Mouse (Mus musculus) 416B (cell line): ENCODE measurements around the gene Ttll6.
A peak's percentile ranks its signal among the peaks of the same experiment; 100 is the strongest.
"Not testable (repeated sequence)": the region's sequence is repeated elsewhere in the genome, so short reads cannot be mapped to it uniquely, and the experiment has no call there.

Experiments used
- DNase-seq: peaks from one replicate; pipeline ENCODE4 v3.0.0; 2011; ENCODE audit warnings: low read depth

Gene Ttll6

GRCm38 (mm10) chr11:96133239-96133865 is at the start of gene Ttll6:
Gene Ttll6, plus strand, starts transcription at chr11:96133786.
- peak; percentile 55 for DNase-seq

DNA sequence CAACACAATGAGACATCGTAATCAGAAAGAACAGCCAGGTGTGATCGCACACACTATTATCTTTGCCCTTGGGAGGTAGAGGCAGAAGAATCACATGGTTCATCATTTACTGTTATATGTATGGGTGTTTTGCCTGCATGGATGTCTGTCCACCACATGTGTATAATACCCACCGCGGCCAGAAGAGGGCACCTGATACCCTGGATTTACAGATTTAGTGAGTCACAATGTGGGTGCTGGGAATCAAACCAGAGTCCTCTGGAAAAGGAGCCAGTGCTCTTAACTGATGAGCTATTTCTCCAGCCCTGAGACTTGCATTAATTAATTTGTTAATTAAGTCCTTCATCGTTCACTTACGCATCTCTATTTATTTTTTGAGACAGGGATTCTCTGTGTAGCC is 45.6 kb upstream of the Ttll6 start:
- no peak for DNase-seq

- DNase-seq = peak; percentile 71
Observed at GRCm38 (mm10) chr11:96091073-96091472, 42.5 kb upstream of the Ttll6 start.

DNA sequence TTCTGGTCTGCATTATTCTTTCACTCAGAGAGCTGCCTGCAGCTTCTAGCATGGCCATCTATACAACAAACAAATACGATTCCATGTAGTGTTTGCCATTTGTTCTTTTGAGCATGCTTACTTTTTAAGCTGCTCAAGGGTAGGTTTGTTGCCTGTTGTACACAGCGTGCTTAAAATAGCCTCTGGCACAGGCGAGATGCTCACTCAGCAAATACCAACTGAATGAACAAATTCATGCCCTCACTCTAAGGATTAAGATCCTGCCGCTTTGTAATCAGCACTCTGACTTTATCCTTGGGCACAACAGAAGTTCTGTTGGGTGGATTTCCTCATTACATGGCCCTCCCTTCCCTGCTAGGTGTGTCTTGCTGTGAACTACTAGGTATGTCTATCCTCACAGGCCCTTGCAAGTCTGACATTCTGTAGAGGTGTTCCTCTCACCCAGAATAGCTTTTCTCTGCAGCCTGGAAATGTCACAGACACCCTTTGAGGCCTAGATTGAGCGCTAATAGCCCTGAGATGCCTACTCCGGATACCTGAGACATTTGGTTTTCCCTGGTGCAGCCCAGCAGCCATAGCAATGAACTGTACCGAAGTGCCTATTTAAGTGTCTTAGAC is 40.8 kb upstream of the Ttll6 start:
- DNase-seq = no peak

DNA sequence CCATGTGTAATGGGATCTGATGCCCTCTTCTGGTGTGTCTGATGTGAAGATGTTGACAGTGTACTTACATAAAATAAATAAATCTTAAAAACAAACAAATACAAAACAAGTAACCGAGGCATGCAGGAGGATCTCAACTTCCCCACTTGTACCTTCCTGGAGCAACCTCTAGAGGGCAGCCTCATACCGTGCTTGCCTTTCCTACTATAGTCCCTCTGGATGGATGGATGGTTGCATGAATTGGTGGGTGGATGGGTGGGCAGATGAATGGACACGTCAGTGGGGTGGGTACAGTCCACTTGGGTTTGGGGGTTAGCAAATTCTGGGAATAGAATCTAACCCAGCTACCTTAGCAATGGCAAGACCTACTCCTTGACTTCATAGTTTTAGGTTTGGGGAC is 40.2 kb upstream of the Ttll6 start:
- peak; percentile 58 for DNase-seq

GRCm38 (mm10) chr11:96108376-96108775 is 25.2 kb upstream of the Ttll6 start:
- no peak for DNase-seq

DNA sequence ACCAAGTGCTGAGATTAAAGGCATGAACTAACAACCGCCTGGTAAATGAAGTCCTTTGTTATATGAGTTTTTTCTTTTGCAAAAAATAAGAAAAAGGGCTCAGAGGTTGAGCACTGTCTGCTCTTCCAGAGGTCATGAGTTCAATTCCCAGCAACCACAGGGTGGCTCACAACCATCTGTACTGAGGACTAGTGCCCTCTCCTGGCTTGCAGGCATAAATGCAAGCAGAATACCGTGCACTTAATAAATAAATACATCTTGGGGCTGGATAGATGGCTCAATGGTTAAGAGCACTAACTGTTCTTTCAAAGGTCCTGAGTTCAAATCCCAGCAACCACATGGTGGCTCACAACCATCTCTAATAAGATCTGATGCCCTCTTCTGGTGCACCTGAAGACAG is 22.6 kb upstream of the Ttll6 start:
- peak; percentile 39 for DNase-seq

- no peak for DNase-seq
Observed at GRCm38 (mm10) chr11:96111751-96112150, 21.8 kb upstream of the Ttll6 start, which contains the start of gene Calcoco2. Gene Calcoco2, minus strand, starts transcription at chr11:96111964.

GRCm38 (mm10) chr11:96114077-96114476 is 19.5 kb upstream of the Ttll6 start:
- DNase-seq = no peak

GRCm38 (mm10) chr11:96115416-96115815 is 18.2 kb upstream of the Ttll6 start:
- DNase-seq = no peak

DNA sequence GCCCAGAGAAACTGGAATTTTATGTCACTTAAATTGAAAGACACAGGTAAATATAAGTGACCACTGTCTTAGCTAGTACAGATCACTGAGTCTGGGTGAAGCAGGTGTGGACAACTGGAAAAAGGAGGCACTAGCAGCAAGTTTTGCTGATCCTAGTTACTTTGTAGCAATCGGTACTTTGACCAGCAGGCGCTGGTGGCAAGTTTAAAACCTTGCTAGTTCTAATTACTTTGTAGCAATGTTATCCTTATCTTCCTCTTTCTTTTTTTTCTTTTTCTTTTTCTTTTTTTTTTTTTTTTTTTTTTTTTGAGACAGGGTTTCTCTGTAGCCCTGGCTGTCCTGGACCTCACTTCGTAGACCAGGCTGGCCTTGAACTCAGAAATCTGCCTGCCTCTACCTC is 17.5 kb upstream of the Ttll6 start:
- no peak for DNase-seq

DNA sequence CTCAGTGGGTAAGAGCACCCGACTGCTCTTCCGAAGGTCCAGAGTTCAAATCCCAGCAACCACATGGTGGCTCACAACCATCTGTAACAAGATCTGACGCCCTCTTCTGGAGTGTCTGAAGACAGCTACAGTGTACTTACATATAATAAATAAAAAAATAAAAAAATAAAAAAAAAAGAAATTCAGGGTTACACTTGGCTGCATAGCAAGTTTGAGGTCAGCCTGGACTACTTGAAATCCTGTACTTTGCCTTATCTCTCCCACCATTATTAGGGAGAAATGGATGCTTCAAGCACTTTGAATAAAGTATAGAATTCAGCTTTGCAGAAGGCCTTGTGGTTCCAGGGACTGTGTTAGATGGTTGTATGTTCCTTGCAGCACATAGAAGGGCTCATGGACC is 16.7 kb upstream of the Ttll6 start:
- not testable (repeated sequence) for DNase-seq

GRCm38 (mm10) chr11:96119401-96119800 is 14.2 kb upstream of the Ttll6 start:
- DNase-seq = no peak

DNA sequence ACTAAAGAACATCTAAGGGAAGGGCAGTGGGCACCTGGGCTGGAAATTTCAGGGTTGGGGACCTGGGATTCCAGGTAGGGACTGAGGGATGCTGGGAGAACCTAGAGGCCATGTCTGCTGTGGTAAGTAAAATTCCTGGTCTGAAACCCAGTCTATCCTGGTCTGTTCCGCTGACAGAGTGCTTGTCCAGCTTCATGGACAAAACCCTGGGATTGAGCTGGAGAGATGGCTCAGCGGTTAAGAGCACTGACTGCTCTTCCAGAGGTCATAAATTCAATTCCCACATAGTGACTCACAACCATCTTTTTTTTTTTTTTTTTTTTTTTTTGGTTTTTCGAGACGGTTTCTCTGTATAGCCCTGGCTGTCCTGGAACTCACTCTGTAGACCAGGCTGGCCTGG is 10.8 kb upstream of the Ttll6 start:
- DNase-seq = not testable (repeated sequence)

- DNase-seq = no peak
Observed at GRCm38 (mm10) chr11:96124052-96124914, 9.3 kb upstream of the Ttll6 start.

GRCm38 (mm10) chr11:96130606-96131005 is 3.0 kb upstream of the Ttll6 start:
- no peak for DNase-seq

- no peak for DNase-seq
Observed at GRCm38 (mm10) chr11:96135847-96136246, 2.3 kb downstream of the Ttll6 start.

GRCm38 (mm10) chr11:96140726-96141175 is 7.2 kb downstream of the Ttll6 start:
- DNase-seq = no peak

- DNase-seq = no peak
Observed at GRCm38 (mm10) chr11:96143766-96144165, 10.2 kb downstream of the Ttll6 start.

GRCm38 (mm10) chr11:96145622-96146270 is 12.2 kb downstream of the Ttll6 start:
- peak; percentile 64 for DNase-seq

- no peak for DNase-seq
Observed at GRCm38 (mm10) chr11:96147471-96147870, 13.9 kb downstream of the Ttll6 start.

GRCm38 (mm10) chr11:96164769-96165168 is 31.2 kb downstream of the Ttll6 start:
- DNase-seq = no peak
